Mouse (Mus musculus) testis, postnatal 10 days (tissue): ENCODE results near the gene Tmem232.
"Not testable (repeated sequence)": the region's sequence is repeated elsewhere in the genome, so short reads cannot be mapped to it uniquely, and the experiment has no call there.

Experiments
- DNase-seq: peaks from one replicate; pipeline ENCODE4 v3.0.0; 2021; ENCODE audit warnings: low spot score

Tmem232 gene

DNA sequence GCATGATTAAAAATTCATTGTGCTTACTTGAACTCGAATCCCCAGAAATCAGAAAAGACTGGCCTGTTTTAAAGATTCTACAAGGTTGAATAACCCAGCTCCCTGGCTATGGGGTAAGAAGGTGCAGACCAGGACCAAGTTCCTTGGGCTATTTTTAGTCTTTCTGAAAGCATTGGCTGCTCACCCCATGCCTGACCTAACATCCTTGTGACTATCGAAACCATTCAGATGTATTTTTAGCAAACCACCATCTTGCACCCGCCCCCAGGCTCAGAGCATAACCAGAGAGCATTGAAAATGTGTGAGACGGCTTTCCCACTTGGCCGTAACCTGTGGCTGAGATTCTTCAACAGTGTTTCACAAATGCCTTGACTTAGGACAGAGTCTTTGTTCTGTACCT is 13.1 kb downstream of the Tmem232 start:
- DNase-seq = no peak

DNA sequence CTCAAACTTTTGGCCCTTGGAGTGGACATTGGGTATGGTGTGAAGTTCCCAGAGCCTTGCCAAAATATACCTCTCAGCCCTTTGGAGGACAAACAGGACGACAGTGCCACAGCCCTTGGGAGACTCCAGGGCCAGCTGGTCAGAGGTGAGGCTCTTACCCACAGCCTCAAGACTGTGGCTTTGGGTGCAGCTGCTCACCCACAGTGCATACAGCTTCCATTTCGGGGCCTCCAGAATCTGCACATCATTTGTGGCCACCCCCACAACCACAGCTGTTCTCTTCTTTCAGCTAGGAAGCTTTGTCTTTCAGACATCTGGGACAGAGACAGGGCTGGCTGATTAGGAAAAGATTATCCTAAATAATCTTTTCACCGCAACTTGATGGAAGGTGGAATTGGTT is 27.1 kb downstream of the Tmem232 start:
- no peak for DNase-seq

GRCm38 (mm10) chr17:65484654-65485053 is 55.9 kb downstream of the Tmem232 start:
- no peak for DNase-seq

DNA sequence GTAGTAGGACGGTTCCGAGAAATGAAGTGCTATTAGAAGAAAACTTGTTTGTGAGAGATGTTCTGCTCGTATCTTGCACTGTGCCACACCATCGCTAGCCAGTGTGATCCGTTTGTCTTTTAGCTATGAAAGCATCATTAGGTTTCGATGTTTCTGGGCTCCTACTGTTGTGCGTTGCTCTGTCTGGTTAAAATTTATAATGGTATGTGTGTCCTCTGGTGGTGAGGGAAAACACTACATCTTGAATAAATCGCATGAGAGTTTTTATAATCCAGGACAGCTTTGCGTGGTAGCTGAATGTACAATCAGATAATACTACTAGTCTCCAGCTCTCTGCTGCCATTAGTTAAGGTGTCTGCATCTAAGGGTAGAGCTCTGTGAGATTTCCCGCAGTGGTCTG is 63.8 kb downstream of the Tmem232 start:
- no peak for DNase-seq

DNA sequence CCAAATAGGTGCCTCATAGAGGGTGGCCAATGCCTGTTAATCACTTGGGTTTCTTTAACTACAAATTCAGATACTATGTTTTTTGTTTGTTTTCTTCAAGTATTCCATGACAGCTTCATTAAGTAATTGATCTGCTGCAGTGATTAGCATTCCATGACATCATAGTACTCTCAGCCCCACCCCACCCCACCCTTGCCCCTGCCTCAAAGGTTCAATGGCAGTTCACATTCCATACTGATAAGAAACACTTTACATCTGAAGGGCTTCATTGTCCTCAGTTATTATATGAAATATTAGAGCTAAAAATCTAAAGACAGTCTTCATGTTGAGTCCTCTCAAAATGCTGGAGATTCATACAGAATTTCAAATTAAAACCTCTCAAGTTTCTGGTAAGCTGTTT is 89.8 kb downstream of the Tmem232 start:
- DNase-seq = no peak

DNA sequence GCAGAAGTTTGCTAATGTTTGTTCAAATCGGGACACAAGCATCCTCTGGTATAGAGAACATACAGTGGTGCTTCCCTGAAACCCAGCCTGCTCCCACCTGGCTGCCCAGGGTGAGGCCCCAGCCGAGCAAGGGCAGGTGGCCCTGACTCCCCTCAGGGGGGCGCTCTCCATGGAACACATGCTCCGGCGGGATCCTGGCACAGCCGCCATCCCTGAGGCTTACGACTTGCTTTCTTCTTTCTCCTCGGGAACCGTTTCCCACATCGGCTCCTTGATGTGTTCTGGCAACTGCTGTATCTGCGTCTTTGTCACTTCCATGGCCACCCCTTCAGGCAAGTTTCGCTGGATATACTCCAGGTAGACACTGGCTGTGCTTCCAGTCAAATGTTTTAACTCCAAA is 102.7 kb downstream of the Tmem232 start:
- DNase-seq = not testable (repeated sequence)

GRCm38 (mm10) chr17:65419124-65419523 is 121.5 kb downstream of the Tmem232 start:
- DNase-seq = no peak

GRCm38 (mm10) chr17:65405309-65405708 is 135.3 kb downstream of the Tmem232 start:
- DNase-seq = no peak

DNA sequence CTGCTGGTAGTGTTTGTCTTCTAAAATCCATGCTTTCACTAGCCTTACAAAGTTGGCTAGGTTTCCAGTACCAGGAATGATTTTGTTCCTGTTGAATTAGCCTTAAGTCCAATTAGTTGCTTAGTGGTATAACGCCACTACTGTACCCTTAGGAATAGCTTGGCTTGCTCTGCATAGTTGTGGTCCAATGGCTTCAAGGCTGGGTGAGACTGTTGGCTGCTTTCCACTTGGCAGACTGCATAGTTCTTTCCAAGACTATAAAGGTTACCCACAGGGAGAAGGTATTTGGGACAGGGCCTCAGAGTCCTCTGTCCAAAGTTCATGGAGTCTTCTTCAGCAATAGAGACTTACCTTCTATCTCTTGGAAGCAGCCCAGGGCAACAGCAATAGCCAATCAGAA is 139.7 kb downstream of the Tmem232 start:
- no peak for DNase-seq

- no peak for DNase-seq
These were observed 156.1 kb downstream of the Tmem232 start for GRCm38 (mm10) chr17:65384411-65384962.

DNA sequence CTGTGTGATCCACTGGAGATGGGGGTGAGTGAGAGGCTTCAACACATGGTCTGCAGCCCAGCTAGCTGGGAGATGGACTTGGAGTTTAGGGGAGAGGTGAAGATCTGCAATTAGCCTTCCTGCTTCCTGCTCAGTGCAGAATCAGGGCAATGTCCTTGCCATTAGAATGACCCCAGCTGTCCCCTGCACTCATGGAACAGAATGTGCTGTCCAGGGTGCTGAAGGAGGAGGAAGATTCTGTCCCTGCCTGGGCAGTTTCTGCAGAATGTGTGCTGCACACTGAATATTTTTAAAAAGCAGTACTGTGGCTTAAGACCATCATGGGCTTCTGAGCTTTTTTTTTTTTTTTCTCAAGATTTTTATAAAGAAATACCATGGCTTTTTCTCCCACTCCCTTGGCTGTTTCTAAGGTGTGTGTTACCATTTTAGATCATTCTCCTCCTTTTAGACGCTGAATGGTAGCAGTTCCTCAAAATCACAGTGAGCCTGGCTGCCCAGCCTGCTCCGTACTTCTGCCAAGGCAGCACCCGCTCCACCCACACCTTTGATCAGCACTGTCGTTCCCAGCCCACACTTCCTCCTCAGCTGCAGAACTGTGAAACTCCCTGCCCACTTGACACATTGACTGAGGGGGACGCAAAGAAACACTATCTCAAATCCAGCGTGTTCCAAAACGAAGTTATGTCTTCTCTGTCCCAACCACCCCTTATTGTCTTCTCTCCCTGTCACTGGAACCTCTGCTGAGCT is 170.4 kb downstream of the Tmem232 start:
- DNase-seq = peak; percentile 66

- DNase-seq = no peak
These were observed 174.9 kb downstream of the Tmem232 start for GRCm38 (mm10) chr17:65365535-65366254.

- DNase-seq = no peak
These were observed 188.7 kb downstream of the Tmem232 start for GRCm38 (mm10) chr17:65351836-65352235.

DNA sequence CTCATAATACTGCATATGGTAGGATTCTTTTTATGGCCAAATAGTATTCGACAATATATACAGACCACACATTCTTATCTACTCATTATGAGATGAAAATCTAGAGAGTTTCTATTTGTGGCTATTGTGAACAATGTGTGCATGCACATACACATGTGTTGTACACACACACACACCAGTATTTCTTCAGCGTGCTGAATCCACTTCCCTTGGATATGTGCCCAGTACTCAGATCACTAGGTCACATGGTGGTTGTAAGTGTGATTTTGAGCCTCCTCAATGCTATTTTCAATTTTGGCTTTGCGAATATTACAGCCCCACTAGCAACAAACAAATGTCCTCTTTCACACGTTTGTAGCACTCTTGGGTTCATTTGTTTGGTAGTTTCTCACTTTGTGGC is 200.6 kb downstream of the Tmem232 start:
- DNase-seq = no peak

GRCm38 (mm10) chr17:65330759-65331158 is 209.8 kb downstream of the Tmem232 start:
- DNase-seq = no peak

GRCm38 (mm10) chr17:65325249-65325648 is 215.3 kb downstream of the Tmem232 start:
- DNase-seq = peak; percentile 56

GRCm38 (mm10) chr17:65320623-65321022 is 220.0 kb downstream of the Tmem232 start:
- no peak for DNase-seq

DNA sequence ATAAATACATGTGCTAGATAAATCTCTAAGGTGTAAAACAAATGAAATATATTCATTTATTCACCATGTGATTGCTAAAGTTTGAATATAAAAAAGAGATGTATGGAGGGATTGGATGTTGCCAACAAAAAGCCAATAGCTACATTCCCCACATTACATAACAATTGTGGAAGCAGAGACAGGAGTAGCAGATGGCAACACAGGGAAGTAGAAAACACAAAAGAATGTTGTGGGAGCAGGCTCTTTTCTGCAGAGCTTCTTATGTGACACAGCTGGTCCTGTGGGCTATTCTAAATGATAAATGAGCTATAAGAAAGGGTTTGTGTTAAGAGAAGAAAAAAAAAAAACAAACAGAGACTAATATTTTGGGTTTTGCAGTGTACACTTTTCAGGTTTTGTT is 240.6 kb downstream of the Tmem232 start:
- no peak for DNase-seq

GRCm38 (mm10) chr17:65297831-65298230 is 242.8 kb downstream of the Tmem232 start:
- no peak for DNase-seq

DNA sequence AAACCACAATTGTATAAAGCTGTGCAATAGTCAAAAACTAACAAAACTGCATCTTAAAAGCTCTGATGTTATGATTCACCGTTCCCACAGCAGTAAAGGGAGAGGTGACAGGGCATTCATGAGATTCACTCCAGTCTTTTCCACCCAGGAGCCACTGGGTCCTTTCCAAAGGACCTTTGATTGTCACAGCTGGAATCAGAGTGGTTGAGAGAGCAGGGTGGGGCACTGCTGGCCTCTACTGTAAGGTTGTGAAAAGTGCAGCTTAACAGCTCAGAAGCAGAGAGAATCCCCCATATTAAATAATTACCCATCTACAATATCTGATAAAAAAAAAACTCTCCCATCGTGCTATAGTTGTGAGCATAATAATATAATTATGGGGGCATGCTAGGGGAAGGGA is 288.4 kb downstream of the Tmem232 start:
- DNase-seq = peak; percentile 50

- DNase-seq = no peak
These were observed 290.3 kb downstream of the Tmem232 start for GRCm38 (mm10) chr17:65250261-65250660.

GRCm38 (mm10) chr17:65243716-65244115 is 296.9 kb downstream of the Tmem232 start:
- DNase-seq = no peak

DNA sequence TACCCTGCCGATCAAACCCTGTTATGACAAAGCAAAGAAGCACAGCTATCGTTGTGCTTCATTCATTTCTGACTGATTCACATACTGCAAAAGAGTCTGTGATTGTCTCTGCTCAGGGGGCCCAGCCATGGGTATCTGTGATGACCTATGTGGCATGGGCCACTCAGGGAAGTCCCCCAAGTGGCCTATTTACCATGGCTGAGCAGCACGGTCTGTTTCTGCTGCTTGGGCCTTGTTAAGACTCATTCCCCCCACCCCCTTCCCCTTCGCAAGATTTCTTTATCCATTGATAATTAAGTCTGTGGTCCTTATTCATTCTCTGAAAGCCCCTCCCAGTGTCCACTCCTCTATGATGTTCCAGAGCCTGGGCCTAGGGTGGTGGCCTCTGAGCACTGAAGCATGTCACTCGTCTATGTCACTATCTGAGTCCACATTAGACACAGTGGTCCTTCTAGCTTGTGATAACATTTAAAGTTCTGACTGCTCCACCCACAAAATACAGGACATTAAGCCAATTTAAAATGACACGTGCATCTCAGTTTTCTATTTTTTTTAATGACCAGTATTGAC is 315.1 kb downstream of the Tmem232 start:
- DNase-seq = no peak
